Comparison of ENCODE assay signal across 28 mouse cellular contexts in the genomic region with DNA sequence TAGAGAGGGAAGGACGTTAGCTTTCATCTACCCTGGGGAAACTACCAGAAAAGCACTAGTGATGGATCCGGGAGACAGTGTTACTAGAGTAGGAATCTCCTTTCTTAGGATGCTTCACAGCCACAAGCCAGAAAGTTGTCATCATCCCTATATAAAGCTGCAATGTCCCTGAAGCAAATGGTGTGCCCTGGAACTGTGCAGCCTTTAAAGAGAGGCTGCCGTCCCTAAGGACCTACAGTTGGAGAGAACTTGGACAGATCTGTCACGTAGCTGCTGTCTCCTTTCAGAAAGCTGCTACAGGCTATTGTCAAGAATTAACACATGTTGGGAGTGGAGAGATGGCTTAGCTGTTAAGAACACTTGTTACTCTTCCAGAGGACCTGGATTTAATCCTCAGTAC. TPM values are rescaled to one million over a fixed set of nuclear protein-coding genes. Genes with fewer than 3 reads are reported as not detected.
"Had no signal": no experiment of that assay in that cellular context is flagged by ENCODE, and none has a peak within 500 bp of the region (broad histone marks: within the 10 kb centered on the region; RNA-seq: fewer than 3 reads in every experiment).

No protein-coding gene starts in this region.

- H3K9me3 ChIP-seq: heart, embryonic 10.5 days; heart, embryonic 13.5 days; hindbrain, embryonic 10.5 days; hindbrain, embryonic 12.5 days; intestine, embryonic 15.5 days; limb, embryonic 10.5 days; limb, embryonic 12.5 days; liver, embryonic 13.5 days; liver, embryonic 15.5 days had no signal

- ATAC-seq: hindbrain, embryonic 16.5 days; inflammation-experienced regulatory T-cells, adult 6 months; intestine, embryonic 15.5 days; intestine, postnatal 0 days; liver, postnatal 0 days had no signal

- H3K4me3 ChIP-seq: heart, embryonic 10.5 days; heart, embryonic 13.5 days; hindbrain, embryonic 10.5 days; hindbrain, embryonic 12.5 days; intestine, embryonic 15.5 days; layer of hippocampus, adult 2 months; left cerebral cortex, adult 2 months; limb, embryonic 10.5 days; limb, embryonic 12.5 days; liver, embryonic 13.5 days; liver, embryonic 15.5 days had no signal

- DNase-seq: gastrocnemius, postnatal 14 days; heart, adult 18-20 months; heart, postnatal 10 days; heart, postnatal 36 days; kidney, adult 18-20 months; kidney, adult 8-10 months; kidney, postnatal 10 days; kidney, postnatal 25 days; kidney, postnatal 4 days; liver; liver, embryonic 13.5 days; liver, postnatal 0 days had no signal

- H3K9ac ChIP-seq: heart, embryonic 13.5 days; hindbrain, embryonic 12.5 days; hindbrain, embryonic 14.5 days; intestine, embryonic 15.5 days; limb, embryonic 12.5 days; liver, embryonic 13.5 days; liver, embryonic 15.5 days; liver, postnatal 0 days had no signal

- H3K4me1 ChIP-seq: heart, embryonic 10.5 days; hindbrain, embryonic 10.5 days; hindbrain, embryonic 12.5 days; intestine, embryonic 15.5 days; limb, embryonic 10.5 days; limb, embryonic 12.5 days; liver, embryonic 13.5 days; liver, embryonic 15.5 days had no signal

- H3K27me3 ChIP-seq: heart, embryonic 13.5 days; hindbrain, embryonic 12.5 days; intestine, embryonic 15.5 days; limb, embryonic 12.5 days; liver, embryonic 13.5 days; liver, embryonic 15.5 days had no signal

- H3K4me2 ChIP-seq: heart, embryonic 13.5 days; hindbrain, embryonic 12.5 days; hindbrain, embryonic 14.5 days; intestine, embryonic 15.5 days; limb, embryonic 12.5 days; liver, embryonic 11.5 days; liver, embryonic 13.5 days; liver, embryonic 15.5 days had no signal

- H3K27ac ChIP-seq: heart, embryonic 10.5 days; heart, embryonic 13.5 days; hindbrain, embryonic 10.5 days; hindbrain, embryonic 12.5 days; hindbrain, embryonic 14.5 days; intestine, embryonic 15.5 days; layer of hippocampus, adult 2 months; left cerebral cortex, adult 2 months; limb, embryonic 10.5 days; limb, embryonic 12.5 days; liver, embryonic 13.5 days; liver, embryonic 15.5 days had no signal

- H3K36me3 ChIP-seq: heart, embryonic 10.5 days; heart, embryonic 13.5 days; hindbrain, embryonic 10.5 days; hindbrain, embryonic 12.5 days; intestine, embryonic 15.5 days; limb, embryonic 10.5 days; limb, embryonic 12.5 days; liver, embryonic 13.5 days; liver, embryonic 15.5 days had no signal

RNA-seq across cellular contexts. Expression of a gene that starts 20.9 kb away (rescaled TPM):
- total RNA-seq: granulocyte monocyte progenitor cell, adult 5-6 weeks had no signal
